In genomic region chr19:46215401-46215800, GRCm38 (mm10) we compare ENCODE assay signal across 13 mouse cellular contexts.
A peak's percentile ranks its signal among the peaks of the same experiment; 100 is the strongest.
DNase-seq lines count a peak whose midpoint lies in the region; ATAC-seq and TF ChIP-seq lines count a peak whose summit lies in the region.
"Had no signal": no experiment of that assay in that cellular context is flagged by ENCODE, and none has a peak within 500 bp of the region (broad histone marks: within the 10 kb centered on the region; RNA-seq: fewer than 3 reads in every experiment).

No protein-coding gene starts in this region.

- no peak overlapping the region for H3K4me2 ChIP-seq in limb, embryonic 12.5 days
- H3K4me2 ChIP-seq in intestine, embryonic 16.5 days (ENCODE audit: low read depth, low read length): no peak overlapping the region
- H3K4me2 ChIP-seq in liver, embryonic 12.5 days: no peak overlapping the region
- H3K4me2 ChIP-seq: forebrain, embryonic 15.5 days had no signal

- TF ChIP-seq POLR2A in brain, embryonic 14.5 days (IDR thresholded peaks at IDR 0.05; ENCODE audit: borderline replicate concordance, extremely low read depth, insufficient read depth, insufficient read length, poor library complexity, severe bottlenecking): no peak
- no peak for TF ChIP-seq POLR2A in embryonic fibroblast, embryonic 13.5 days (IDR thresholded peaks at IDR 0.05; ENCODE audit: low read depth, low read length)

- no peak for ATAC-seq in limb, embryonic 12.5 days (ENCODE audit: insufficient number of reproducible peaks, insufficient read depth, low FRiP score, low TSS enrichment, low read depth)
- peak; percentile 55; the same call in 1 of the 2 replicates for ATAC-seq in intestine, embryonic 16.5 days
- ATAC-seq in liver, embryonic 12.5 days: no peak
- ATAC-seq: forebrain, embryonic 15.5 days had no signal

- H3K4me3 ChIP-seq in limb, embryonic 12.5 days (replicated peaks): no peak overlapping the region
- no peak overlapping the region for H3K4me3 ChIP-seq in limb, embryonic 10.5 days
- no peak overlapping the region for H3K4me3 ChIP-seq in embryonic fibroblast, embryonic 13.5 days (ENCODE audit: insufficient read depth, low read length)
- H3K4me3 ChIP-seq in intestine, embryonic 16.5 days (ENCODE audit: low read length): no peak overlapping the region
- no peak overlapping the region for H3K4me3 ChIP-seq in liver, embryonic 12.5 days
- H3K4me3 ChIP-seq: forebrain, embryonic 15.5 days had no signal

- peaks cover 20% of the 10 kb centered on the region for H3K4me1 ChIP-seq in limb, embryonic 12.5 days (replicated peaks)
- H3K4me1 ChIP-seq in limb, embryonic 10.5 days: peaks cover 11% of the 10 kb centered on the region
- H3K4me1 ChIP-seq in embryonic fibroblast, embryonic 13.5 days (ENCODE audit: control insufficient read depth, insufficient read depth, low read length): peaks cover 8% of the 10 kb centered on the region
- peaks cover 6% of the 10 kb centered on the region for H3K4me1 ChIP-seq in intestine, embryonic 16.5 days (ENCODE audit: control insufficient read depth, insufficient read depth, low read length)
- 0 out of 2 replicates have a peak, but pooled peaks cover 3% of the 10 kb centered on the region for H3K4me1 ChIP-seq in liver, embryonic 12.5 days

- TF ChIP-seq CTCF in brain, embryonic 14.5 days (IDR thresholded peaks at IDR 0.05; ENCODE audit: borderline replicate concordance, extremely low read depth, insufficient read depth, insufficient read length): no peak
- no peak for TF ChIP-seq CTCF in embryonic fibroblast, embryonic 13.5 days (IDR thresholded peaks at IDR 0.05; ENCODE audit: borderline replicate concordance, insufficient read depth, low read length)

- no peaks in the 10 kb centered on the region for H3K36me3 ChIP-seq in limb, embryonic 12.5 days
- H3K36me3 ChIP-seq in limb, embryonic 10.5 days: no peaks in the 10 kb centered on the region
- no peaks in the 10 kb centered on the region for H3K36me3 ChIP-seq in intestine, embryonic 16.5 days (ENCODE audit: control insufficient read depth, insufficient read depth, low read length)
- no peaks in the 10 kb centered on the region for H3K36me3 ChIP-seq in liver, embryonic 12.5 days
- H3K36me3 ChIP-seq: forebrain, embryonic 15.5 days had no signal

- no peaks in the 10 kb centered on the region for H3K27me3 ChIP-seq in limb, embryonic 12.5 days
- no peaks in the 10 kb centered on the region for H3K27me3 ChIP-seq in limb, embryonic 10.5 days (ENCODE audit: low read depth, poor library complexity, severe bottlenecking)
- no peaks in the 10 kb centered on the region for H3K27me3 ChIP-seq in intestine, embryonic 16.5 days (replicated peaks; ENCODE audit: control insufficient read depth, insufficient read depth, low read length)
- H3K27me3 ChIP-seq in liver, embryonic 12.5 days (replicated peaks): no peaks in the 10 kb centered on the region
- H3K27me3 ChIP-seq: forebrain, embryonic 15.5 days had no signal

- whole genome bisulfite sequencing in limb, embryonic 12.5 days: 38% methylated on average over 3 of the region's 3 CpGs
- 62% methylated on average over 3 of the region's 3 CpGs for WGBS in limb, embryonic 10.5 days
- 28% methylated on average over 3 of the region's 3 CpGs for WGBS in intestine, embryonic 16.5 days
- WGBS in liver, embryonic 12.5 days (ENCODE audit: insufficient replicate concordance): 71% methylated on average over 3 of the region's 3 CpGs

- H3K9ac ChIP-seq in limb, embryonic 12.5 days (replicated peaks): no peak overlapping the region
- no peak overlapping the region for H3K9ac ChIP-seq in intestine, embryonic 16.5 days (ENCODE audit: low read depth, low read length)
- H3K9ac ChIP-seq in liver, embryonic 12.5 days: no peak overlapping the region
- H3K9ac ChIP-seq: forebrain, embryonic 15.5 days had no signal

- DNase-seq in limb, embryonic 10.5 days (ENCODE audit: low spot score): no peak
- DNase-seq in brain, embryonic 14.5 days (ENCODE audit: low read depth): peak; percentile 23
- no peak for DNase-seq in urinary bladder, adult 2 months (ENCODE audit: low spot score)
- no peak for DNase-seq in right cerebral cortex, postnatal 14 days
- DNase-seq: cerebellum, adult 9-10 months; gastrocnemius, postnatal 36 days; kidney, adult 11 months had no signal

- H3K9me3 ChIP-seq in limb, embryonic 12.5 days: no peaks in the 10 kb centered on the region
- H3K9me3 ChIP-seq in limb, embryonic 10.5 days (replicated peaks): no peaks in the 10 kb centered on the region
- no peaks in the 10 kb centered on the region for H3K9me3 ChIP-seq in intestine, embryonic 16.5 days (ENCODE audit: control insufficient read depth, low read length)
- H3K9me3 ChIP-seq in liver, embryonic 12.5 days (replicated peaks): no peaks in the 10 kb centered on the region
- H3K9me3 ChIP-seq: forebrain, embryonic 15.5 days had no signal

- H3K27ac ChIP-seq in limb, embryonic 12.5 days: 0 out of 2 replicates have a peak overlapping the region, but pooled peaks have one; percentile 41
- H3K27ac ChIP-seq in limb, embryonic 10.5 days: no peak overlapping the region
- H3K27ac ChIP-seq in embryonic fibroblast, embryonic 13.5 days (ENCODE audit: insufficient read depth, low read length): peak overlapping the region; percentile 92
- H3K27ac ChIP-seq in intestine, embryonic 16.5 days (ENCODE audit: low read length): peak overlapping the region; percentile 39; the same call in 1 of the 2 replicates
- no peak overlapping the region for H3K27ac ChIP-seq in liver, embryonic 12.5 days
- H3K27ac ChIP-seq: forebrain, embryonic 15.5 days; macrophage had no signal

Comparison
In these comparisons a context has a peak if more than half of its experiments do, and no peak if none do; other contexts are left out.
1. H3K27ac ChIP-seq: peak in limb, embryonic 12.5 days (single experiment), embryonic fibroblast, embryonic 13.5 days (single experiment) and intestine, embryonic 16.5 days (single experiment); none in limb, embryonic 10.5 days (single experiment) and liver, embryonic 12.5 days (single experiment).